Mouse (Mus musculus): ENCODE results near the gene Rin2.

GRCm38 (mm10) chr2:145674496-145675141, 396 bp upstream of the Rin2 start:
- TF ChIP-seq CTCF (IDR thresholded peaks at IDR 0.05; ENCODE audit: low read depth, low read length): no peak
- TF ChIP-seq POLR2A (IDR thresholded peaks at IDR 0.05; ENCODE audit: extremely low read depth, insufficient read depth, low read length): no peak

Measured in liver, adult 2 months (tissue).